Mouse (Mus musculus) heart, embryonic 11.5 days (tissue): ENCODE measurements at regions not wholly inside any gene's neighbourhood (a gene's known extent, or its start where the extent isn't known, plus 50 kb on each side); places are given as distances from the start of the nearest gene placed in this dataset.

Experiments
- ATAC-seq: fragments of 200-750 bp; cut with Nextera tagmentation; replicated peaks from 2 replicates; pipeline ENCODE4 v1.8.0; 2017; ENCODE audit warnings: moderate library complexity; ENCODE audit not compliant: insufficient number of reproducible peaks, low FRiP score, low TSS enrichment
- H3K27ac ChIP-seq: fragments of 300-500 bp; sonication (generic); 2 replicates; pipeline ENCODE4 v1.5.1; 2014; ENCODE audit warnings: mild to moderate bottlenecking, low read depth, low read length
- H3K27me3 ChIP-seq: fragments of 300-500 bp; sonication (generic); 2 replicates; pipeline ENCODE4 v1.6.1; 2014; ENCODE audit warnings: mild to moderate bottlenecking, low read length, mixed read lengths; ENCODE audit not compliant: control insufficient read depth, insufficient read depth
- H3K36me3 ChIP-seq: fragments of 300-500 bp; sonication (generic); 2 replicates; pipeline ENCODE4 v1.6.1; 2014; ENCODE audit warnings: mild to moderate bottlenecking, low read length, moderate library complexity, mixed read lengths; ENCODE audit not compliant: control insufficient read depth, insufficient read depth
- H3K4me1 ChIP-seq: fragments of 300-500 bp; sonication (generic); 2 replicates; pipeline ENCODE4 v1.6.1; 2014; ENCODE audit warnings: low read length; ENCODE audit not compliant: control insufficient read depth, insufficient read depth
- H3K4me2 ChIP-seq: fragments of 300-500 bp; sonication (generic); 2 replicates; pipeline ENCODE4 v1.6.1; 2014; ENCODE audit warnings: mild to moderate bottlenecking, moderate library complexity
- H3K4me3 ChIP-seq: fragments of 300-500 bp; sonication (generic); 2 replicates; pipeline ENCODE4 v1.5.1; 2014; ENCODE audit warnings: low read depth, low read length
- H3K9ac ChIP-seq: fragments of 300-500 bp; sonication (generic); 2 replicates; pipeline ENCODE4 v1.6.1; 2014; ENCODE audit warnings: mild to moderate bottlenecking, low read depth, low read length, moderate library complexity
- H3K9me3 ChIP-seq: fragments of 300-500 bp; sonication (generic); replicated peaks from 2 replicates; pipeline ENCODE4 v1.6.1; 2016; ENCODE audit warnings: low read length; ENCODE audit not compliant: control insufficient read depth
- WGBS: fragments of 180-500 bp; shearing (Covaris S2); extraction: QIAGEN DNeasy Blood & Tissue Kit; methylation state at CpG from one replicate; pipeline ENCODE4 v1.1.7; 2014; ENCODE audit not compliant: insufficient replicate concordance; 5-methylcytosine and 5-hydroxymethylcytosine counted together

- Histone ChIP-seq H3K27me3 (no peaks in the 10 kb centered on the region), H3K4me1 (no peaks in the 10 kb centered on the region), H3K27ac (no peak overlapping the region), H3K4me3 (no peak overlapping the region), H3K9me3 (no peaks in the 10 kb centered on the region), H3K36me3 (no peaks in the 10 kb centered on the region), H3K9ac (no peak overlapping the region), H3K4me2 (no peak overlapping the region)
- WGBS = 60% methylated on average over 12 of the region's 12 CpGs
- no peak for ATAC-seq
These were observed 101.8 kb upstream of the Veph1 start for GRCm38 (mm10) chr3:66398214-66399150.

GRCm38 (mm10) chr3:66375088-66375910, 78.7 kb upstream of the Veph1 start:
- Histone ChIP-seq H3K9me3 (no peaks in the 10 kb centered on the region), H3K4me3 (no peak overlapping the region), H3K9ac (no peak overlapping the region), H3K27ac (no peak overlapping the region), H3K27me3 (no peaks in the 10 kb centered on the region), H3K4me2 (no peak overlapping the region), H3K36me3 (no peaks in the 10 kb centered on the region), H3K4me1 (0 out of 2 replicates have a peak, but pooled peaks cover 2% of the 10 kb centered on the region)
- no peak for ATAC-seq
- 82% methylated on average over 14 of the region's 14 CpGs for WGBS

- no peak overlapping the region for H3K4me3 ChIP-seq
- no peaks in the 10 kb centered on the region for H3K36me3 ChIP-seq
- H3K4me1 ChIP-seq = 0 out of 2 replicates have a peak, but pooled peaks cover 2% of the 10 kb centered on the region
- ATAC-seq = no peak
- no peak overlapping the region for H3K27ac ChIP-seq
- WGBS = 78% methylated on average over 4 of the region's 4 CpGs
- no peaks in the 10 kb centered on the region for H3K9me3 ChIP-seq
- H3K4me2 ChIP-seq = no peak overlapping the region
- no peak overlapping the region for H3K9ac ChIP-seq
- no peaks in the 10 kb centered on the region for H3K27me3 ChIP-seq
These were observed 78.0 kb upstream of the Veph1 start for GRCm38 (mm10) chr3:66374603-66375002.

- Histone ChIP-seq H3K27ac (no peak overlapping the region), H3K36me3 (no peaks in the 10 kb centered on the region), H3K9ac (no peak overlapping the region), H3K4me2 (no peak overlapping the region), H3K4me1 (0 out of 2 replicates have a peak, but pooled peaks cover 2% of the 10 kb centered on the region), H3K4me3 (no peak overlapping the region), H3K9me3 (no peaks in the 10 kb centered on the region), H3K27me3 (no peaks in the 10 kb centered on the region)
- ATAC-seq = no peak
- 77% methylated on average over 8 of the region's 8 CpGs for WGBS
These were observed 77.4 kb upstream of the Veph1 start for GRCm38 (mm10) chr3:66373807-66374575.
